Mouse (Mus musculus): ENCODE data around the gene Sh2d6.
"Not testable (repeated sequence)": the region's sequence is repeated elsewhere in the genome, so short reads cannot be mapped to it uniquely, and the experiment has no call there.

The Sh2d6 gene

GRCm38 (mm10) chr6:72535165-72535564, 13.7 kb upstream of the Sh2d6 start:
- DNase-seq (ENCODE audit: low spot score): peak; percentile 86

- DNase-seq (ENCODE audit: low spot score): peak; percentile 65
Observed at GRCm38 (mm10) chr6:72534035-72534809, 12.7 kb upstream of the Sh2d6 start.

DNA sequence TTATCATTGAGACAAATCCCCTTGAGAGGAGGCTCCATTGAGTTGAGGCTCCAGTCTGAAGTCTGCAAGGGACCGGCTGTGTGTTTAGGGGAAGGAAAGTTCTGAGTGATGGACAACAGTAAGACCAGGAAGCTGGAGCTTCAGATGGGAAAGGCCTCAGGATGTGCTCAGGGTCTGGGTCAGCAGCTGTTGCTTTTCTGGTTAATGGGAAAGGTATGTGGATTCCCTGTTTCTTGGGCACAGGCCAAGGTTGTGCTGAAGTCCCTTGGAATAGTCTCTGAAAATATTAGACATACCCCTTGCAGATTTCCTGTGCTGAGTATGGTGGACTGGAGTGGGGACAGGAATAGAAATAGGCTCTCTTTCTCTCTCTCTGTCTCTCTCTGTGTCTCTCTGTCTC, 12.0 kb upstream of the Sh2d6 start:
- not testable (repeated sequence) for DNase-seq (ENCODE audit: low spot score)

- no peak for DNase-seq (ENCODE audit: low spot score)
Observed at GRCm38 (mm10) chr6:72532580-72532979, 11.1 kb upstream of the Sh2d6 start.

DNA sequence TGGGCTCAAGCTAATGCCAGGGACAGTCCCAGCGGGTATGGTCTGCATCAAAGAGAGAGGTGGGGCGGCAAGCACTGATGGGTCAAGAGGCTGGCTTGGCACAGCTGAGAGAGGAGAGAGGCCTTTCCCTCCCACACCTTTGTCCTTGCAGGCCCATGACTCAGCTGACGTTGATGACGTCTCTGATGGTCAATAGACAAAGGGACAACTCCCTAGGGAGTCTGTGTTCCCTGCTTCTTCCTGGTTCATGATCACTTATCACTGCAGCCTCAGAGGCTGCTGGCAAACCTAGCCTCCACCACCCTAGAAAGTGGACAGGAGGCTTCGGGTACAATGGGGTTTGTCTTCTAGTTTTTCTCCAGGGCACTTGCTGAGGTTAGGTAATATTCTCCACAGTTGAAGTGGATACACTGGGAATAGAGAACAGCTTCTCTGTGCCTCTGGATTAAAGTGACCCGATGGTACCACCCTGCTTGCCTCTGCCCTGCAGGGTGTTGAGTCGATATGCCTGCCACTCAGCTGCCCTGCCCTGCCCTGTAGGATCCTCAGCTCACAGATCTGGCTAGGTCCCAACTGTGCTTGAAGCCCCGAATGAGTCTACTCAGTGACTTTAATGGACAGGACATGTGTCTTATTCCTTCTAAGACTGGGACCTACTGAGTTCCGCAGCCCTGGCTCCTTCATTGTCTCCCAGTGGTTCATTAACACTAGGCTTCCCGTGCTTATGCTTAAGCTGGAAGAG, 7.1 kb upstream of the Sh2d6 start:
- no peak for DNase-seq (ENCODE audit: low spot score)

- no peak for DNase-seq (ENCODE audit: low spot score)
Observed at GRCm38 (mm10) chr6:72527070-72527469, 5.6 kb upstream of the Sh2d6 start.

GRCm38 (mm10) chr6:72524160-72524559, 2.7 kb upstream of the Sh2d6 start:
- no peak for DNase-seq (ENCODE audit: low spot score)

DNA sequence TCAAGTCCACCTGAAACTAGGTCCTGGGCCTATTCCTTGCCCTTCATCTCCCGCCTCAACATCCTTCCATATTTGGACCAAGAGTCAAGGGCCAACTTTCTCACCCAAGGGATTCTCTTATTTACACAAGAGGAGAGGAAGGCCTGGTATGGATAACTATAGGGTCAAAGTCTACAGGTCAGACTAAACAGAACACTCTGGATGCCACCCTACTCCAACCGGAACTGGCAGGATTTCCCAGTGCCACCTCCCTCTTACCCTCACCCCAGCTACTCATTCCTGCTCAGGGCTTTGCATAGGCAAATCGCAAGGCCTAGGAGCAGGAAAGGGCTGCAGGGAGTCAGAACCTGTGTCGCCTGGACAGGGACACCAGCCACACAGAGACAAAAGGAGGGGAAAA, 1.7 kb upstream of the Sh2d6 start:
- no peak for DNase-seq (ENCODE audit: low spot score)

DNA sequence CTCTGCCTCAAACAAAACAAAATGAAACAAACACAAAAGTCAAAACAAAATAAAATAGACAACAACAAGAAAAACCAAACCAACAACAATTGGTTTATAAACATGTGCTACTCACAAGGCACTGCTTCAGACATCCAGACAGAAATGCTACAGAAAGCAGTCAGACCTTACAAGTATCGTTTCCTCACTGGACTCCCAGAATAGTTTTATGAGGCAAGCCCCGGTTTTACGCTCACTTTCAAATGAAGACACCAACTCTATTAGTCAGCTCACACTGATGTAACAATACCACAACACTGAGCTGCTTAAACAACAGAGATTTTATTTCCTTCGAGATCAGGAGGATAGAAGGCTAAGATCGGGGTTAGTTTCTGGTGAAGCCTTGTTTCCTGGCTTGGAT, 781 bp upstream of the Sh2d6 start:
- DNase-seq (ENCODE audit: low spot score): no peak

- no peak for DNase-seq (ENCODE audit: low spot score)
Observed at GRCm38 (mm10) chr6:72520904-72521303, 603 bp downstream of the Sh2d6 start.

DNA sequence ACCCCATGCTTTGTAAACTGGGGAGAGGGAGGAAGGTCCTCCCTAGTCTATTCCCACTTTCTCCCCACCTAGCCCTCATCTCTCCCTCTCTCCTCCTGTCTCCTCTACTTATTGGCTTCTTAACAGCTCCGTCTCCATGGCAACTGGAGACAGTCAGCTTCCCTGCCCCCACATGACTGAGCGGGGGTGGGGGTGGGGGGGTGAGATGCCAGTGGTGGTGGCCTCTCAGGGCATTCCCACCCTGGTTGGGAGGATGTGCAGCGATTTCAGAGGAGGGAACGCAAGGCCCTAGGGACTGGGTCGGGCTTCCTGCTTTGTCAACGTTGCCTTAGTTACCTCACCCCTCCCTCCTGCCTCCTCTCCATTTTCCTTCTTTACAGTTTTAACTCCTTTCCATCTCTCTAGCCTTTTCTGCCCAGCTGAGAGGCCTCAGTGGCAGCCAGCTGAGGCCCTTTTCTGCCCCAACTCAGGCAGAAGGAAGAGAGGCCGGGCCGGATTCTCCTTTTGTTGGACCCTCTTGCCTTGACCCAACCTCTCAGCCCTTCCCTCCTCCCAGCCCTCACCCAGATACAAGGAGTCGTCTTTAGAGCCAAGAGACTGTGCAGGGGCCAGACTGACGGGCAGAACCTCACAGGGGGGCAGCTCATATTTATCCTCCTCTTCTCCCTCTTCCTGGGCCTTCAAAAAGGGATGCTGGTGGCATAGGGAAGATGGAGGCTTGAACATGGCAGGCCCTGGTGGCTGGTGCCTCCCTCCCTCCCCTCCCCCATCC, 1.4 kb downstream of the Sh2d6 start:
- no peak for DNase-seq (ENCODE audit: low spot score)

- no peak for DNase-seq (ENCODE audit: low spot score)
Observed at GRCm38 (mm10) chr6:72519303-72519702, 2.2 kb downstream of the Sh2d6 start.

GRCm38 (mm10) chr6:72518842-72519241, 2.7 kb downstream of the Sh2d6 start:
- DNase-seq (ENCODE audit: low spot score): no peak

DNA sequence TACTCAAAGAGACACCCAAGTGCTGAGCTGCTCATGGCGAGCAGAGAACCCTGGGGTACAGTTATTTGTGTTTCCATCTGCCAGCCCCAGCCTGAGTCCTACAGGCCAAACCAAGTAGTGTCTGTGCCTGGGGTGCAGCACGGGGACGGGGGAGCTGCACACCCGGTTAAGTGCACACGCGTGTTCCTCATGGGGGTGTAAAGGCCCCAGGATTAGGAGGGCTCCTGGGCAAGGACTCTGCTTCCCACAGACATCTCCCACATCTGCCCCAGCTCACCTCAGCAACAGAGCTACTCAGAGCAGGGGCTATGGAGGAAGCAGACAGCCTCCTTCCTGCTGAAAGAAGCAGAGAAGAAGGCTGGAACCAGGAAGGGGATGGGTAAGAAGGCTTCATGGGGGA, 5.9 kb downstream of the Sh2d6 start:
- DNase-seq (ENCODE audit: low spot score): no peak

- DNase-seq (ENCODE audit: low spot score): no peak
Observed at GRCm38 (mm10) chr6:72513071-72513440, 8.5 kb downstream of the Sh2d6 start.

- peak; percentile 76 for DNase-seq (ENCODE audit: low spot score)
Observed at GRCm38 (mm10) chr6:72512386-72513070, 9.0 kb downstream of the Sh2d6 start.

DNA sequence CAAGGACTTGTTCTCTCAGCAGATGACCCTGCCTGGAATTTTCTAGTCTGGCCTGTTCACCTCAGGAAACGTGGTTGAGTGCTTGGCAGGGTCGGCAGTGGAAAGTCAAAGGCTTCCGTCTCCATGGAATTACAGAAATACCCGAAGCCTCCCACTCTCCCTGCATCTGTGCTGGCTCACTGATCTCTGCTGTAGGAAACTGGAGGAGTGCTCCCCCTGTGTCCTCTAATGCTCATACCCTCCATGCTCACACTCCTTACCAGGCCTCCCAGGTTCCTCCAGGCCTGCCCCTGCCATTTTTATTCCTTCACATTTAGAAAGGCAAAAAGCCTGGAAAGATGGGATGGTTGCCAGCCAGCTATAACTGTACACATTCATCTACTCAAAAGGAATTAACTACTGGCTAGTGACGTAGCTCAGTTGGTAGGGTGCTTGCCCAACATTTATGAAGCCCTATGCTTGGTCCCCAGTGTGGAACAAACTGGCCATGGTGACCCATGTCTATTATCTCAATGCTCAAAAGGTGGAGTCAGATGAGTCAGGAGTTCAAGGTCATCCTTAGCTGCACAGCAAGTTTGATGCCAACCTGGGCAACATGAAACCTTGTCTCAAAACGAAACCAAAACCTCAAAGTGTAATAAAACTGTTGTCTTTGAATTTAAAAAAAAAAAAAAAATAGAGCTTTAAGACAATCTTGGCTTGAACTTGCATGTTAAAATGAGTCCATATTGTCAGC, 10.7 kb downstream of the Sh2d6 start:
- no peak for DNase-seq (ENCODE audit: low spot score)

DNA sequence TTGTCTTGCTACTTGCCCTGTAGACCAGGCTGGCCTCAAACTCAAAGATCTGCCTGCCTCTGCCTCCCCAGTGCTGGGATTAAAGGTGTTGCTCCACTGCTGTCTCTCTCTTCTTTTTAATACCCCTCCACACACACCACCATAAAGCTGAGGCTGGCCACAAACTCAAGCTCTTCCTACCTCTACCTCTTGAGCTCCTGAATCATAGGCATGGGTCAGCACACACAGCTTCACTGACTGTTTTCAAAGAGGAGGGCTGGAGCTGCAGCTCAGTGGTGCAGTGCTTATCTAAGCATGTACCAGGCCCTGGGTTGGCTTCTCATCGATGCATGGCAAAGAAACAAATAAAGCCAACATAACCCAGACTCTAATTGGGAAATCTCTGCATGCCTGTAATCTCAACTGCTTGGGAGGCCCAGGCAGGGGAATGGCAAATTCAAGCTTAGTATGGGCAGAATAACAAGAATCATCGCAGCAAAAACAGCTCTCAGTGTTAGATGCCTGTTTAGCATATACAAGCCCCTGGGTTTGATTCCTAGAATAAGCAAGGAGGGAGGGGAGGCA, 11.6 kb downstream of the Sh2d6 start:
- no peak for DNase-seq (ENCODE audit: low spot score)

DNA sequence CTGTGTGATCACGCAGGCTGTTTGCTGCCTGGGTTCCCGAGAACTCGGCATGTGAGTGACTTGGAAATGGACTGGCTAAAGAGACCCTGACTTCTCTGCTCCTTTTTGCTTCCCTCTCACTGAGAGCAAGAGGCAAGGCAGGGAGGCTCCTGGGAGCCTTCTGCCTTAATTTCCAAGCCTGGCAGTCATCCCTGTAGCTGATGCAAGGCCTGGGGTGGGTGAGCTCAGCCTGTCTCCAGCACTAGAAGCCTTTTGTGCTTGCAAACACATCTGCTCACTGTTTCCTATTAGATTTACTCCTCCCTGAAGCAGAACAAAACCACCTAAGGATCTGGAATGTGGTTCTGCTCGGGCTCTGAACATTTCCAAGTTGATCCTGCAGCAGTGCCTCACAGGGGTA, 12.9 kb downstream of the Sh2d6 start:
- DNase-seq (ENCODE audit: low spot score): no peak

GRCm38 (mm10) chr6:72506104-72506503, 15.4 kb downstream of the Sh2d6 start:
- DNase-seq (ENCODE audit: low spot score): no peak

DNA sequence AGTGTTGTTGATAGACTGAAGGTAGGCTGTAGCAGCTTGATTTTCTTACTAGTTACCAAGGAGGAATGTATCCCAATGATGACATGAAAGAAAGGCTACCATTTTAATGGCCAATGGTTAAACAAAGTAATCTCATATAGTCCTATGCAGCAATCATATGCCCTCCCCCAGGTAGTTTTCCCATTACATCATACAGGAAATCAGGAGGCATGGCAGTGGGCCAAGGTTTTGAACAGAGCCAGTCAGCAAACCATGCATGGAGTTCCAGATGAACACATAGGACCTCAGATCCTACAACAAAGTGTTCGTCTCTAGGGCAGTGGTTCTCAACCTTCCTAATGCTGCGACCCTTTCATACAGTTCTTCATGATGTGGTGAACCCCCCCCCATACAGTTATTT, 17.6 kb downstream of the Sh2d6 start:
- DNase-seq (ENCODE audit: low spot score): no peak

Measured in T-cell, adult 2 months (primary cell).